8 mouse cellular contexts compared by ENCODE assay signal in the genomic region with DNA sequence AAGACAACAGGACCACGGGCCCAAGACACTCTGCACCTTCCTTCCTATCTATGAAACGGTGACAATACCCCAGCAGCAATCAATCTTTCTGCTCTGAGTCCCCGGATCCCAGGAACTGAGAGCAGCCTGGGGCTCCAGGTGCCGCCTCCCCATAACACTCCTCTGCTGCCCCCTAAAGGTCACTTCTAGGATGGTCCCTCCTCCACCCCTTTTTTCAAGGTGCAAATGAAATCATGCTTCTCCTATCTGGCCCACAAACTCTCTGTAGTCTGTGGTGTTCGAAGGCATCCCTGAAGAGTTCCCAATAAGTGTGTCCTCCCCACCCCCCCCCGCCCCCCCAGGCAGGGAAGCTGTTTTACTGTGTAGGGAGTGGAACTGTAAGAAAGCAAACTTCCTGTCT.
DNase-seq lines count a peak whose midpoint lies in the region; ATAC-seq and TF ChIP-seq lines count a peak whose summit lies in the region.

No protein-coding gene starts in this region.

- H3K4me1 ChIP-seq in midbrain, embryonic 10.5 days, result no peaks in the 10 kb centered on the region; the same call in 1 of the 2 replicates
- no peaks in the 10 kb centered on the region for H3K4me1 ChIP-seq in midbrain, embryonic 16.5 days (ENCODE audit: control insufficient read depth, insufficient read depth, low read length)
- no peaks in the 10 kb centered on the region for H3K4me1 ChIP-seq in forebrain, embryonic 15.5 days
- no peaks in the 10 kb centered on the region for H3K4me1 ChIP-seq in limb, embryonic 14.5 days (ENCODE audit: control insufficient read depth, insufficient read depth, low read length)

- no peak for TF ChIP-seq POLR2A in limb, embryonic 14.5 days (IDR thresholded peaks at IDR 0.05; ENCODE audit: borderline replicate concordance, extremely low read depth, insufficient read depth, insufficient read length)

- no peaks in the 10 kb centered on the region for H3K36me3 ChIP-seq in midbrain, embryonic 10.5 days
- no peaks in the 10 kb centered on the region for H3K36me3 ChIP-seq in midbrain, embryonic 16.5 days (ENCODE audit: control insufficient read depth, insufficient read depth, low read length)
- H3K36me3 ChIP-seq in forebrain, embryonic 15.5 days, result no peaks in the 10 kb centered on the region
- no peaks in the 10 kb centered on the region for H3K36me3 ChIP-seq in limb, embryonic 14.5 days (ENCODE audit: control insufficient read depth, insufficient read depth, low read length)

- DNase-seq in midbrain, embryonic 10.5 days (ENCODE audit: low spot score), result peak; percentile 65
- peak; percentile 78 to 81 for DNase-seq in cerebellum, adult 18-20 months
- peak; percentile 41 to 64 for DNase-seq in kidney, adult 8-10 months
- peak; percentile 76 for DNase-seq in limb, embryonic 14.5 days (ENCODE audit: low spot score)
- peak; percentile 61 for DNase-seq in neural tube, embryonic 10.5 days (ENCODE audit: extremely low spot score, low spot score)
- peak; percentile 30 to 76 for DNase-seq in thymus, postnatal 10 days (ENCODE audit: low spot score in 2 of 2)

- WGBS in midbrain, embryonic 10.5 days, result 10% methylated on average over 6 of the region's 6 CpGs
- WGBS in midbrain, embryonic 16.5 days, result 10% methylated on average over 6 of the region's 6 CpGs
- WGBS in forebrain, embryonic 15.5 days, result 9% methylated on average over 6 of the region's 6 CpGs
- WGBS in limb, embryonic 14.5 days, result 8% methylated on average over 6 of the region's 6 CpGs

- no peak overlapping the region for H3K27ac ChIP-seq in midbrain, embryonic 10.5 days (replicated peaks)
- no peak overlapping the region for H3K27ac ChIP-seq in midbrain, embryonic 16.5 days (ENCODE audit: low read length)
- no peak overlapping the region for H3K27ac ChIP-seq in forebrain, embryonic 15.5 days (replicated peaks)
- H3K27ac ChIP-seq in limb, embryonic 14.5 days (replicated peaks; ENCODE audit: low read depth, low read length), result no peak overlapping the region

- no peak for ATAC-seq in midbrain, embryonic 16.5 days
- peak; percentile 63 for ATAC-seq in forebrain, embryonic 15.5 days (replicated peaks)
- peak; percentile 54; the same call in 1 of the 2 replicates for ATAC-seq in limb, embryonic 14.5 days (ENCODE audit: low FRiP score, low read depth)

- H3K9me3 ChIP-seq in midbrain, embryonic 10.5 days (replicated peaks), result no peaks in the 10 kb centered on the region
- no peaks in the 10 kb centered on the region for H3K9me3 ChIP-seq in midbrain, embryonic 16.5 days (replicated peaks; ENCODE audit: control insufficient read depth, low read length, poor library complexity, severe bottlenecking)
- no peaks in the 10 kb centered on the region for H3K9me3 ChIP-seq in forebrain, embryonic 15.5 days
- no peaks in the 10 kb centered on the region for H3K9me3 ChIP-seq in limb, embryonic 14.5 days (ENCODE audit: control insufficient read depth, low read length)

- H3K9ac ChIP-seq in midbrain, embryonic 16.5 days (ENCODE audit: low read depth, low read length), result no peak overlapping the region
- no peak overlapping the region for H3K9ac ChIP-seq in forebrain, embryonic 15.5 days (replicated peaks)
- H3K9ac ChIP-seq in limb, embryonic 14.5 days (ENCODE audit: low read depth, low read length, severe bottlenecking), result no peak overlapping the region

- no peak overlapping the region for H3K4me2 ChIP-seq in midbrain, embryonic 16.5 days (ENCODE audit: low read length)
- no peak overlapping the region for H3K4me2 ChIP-seq in forebrain, embryonic 15.5 days (replicated peaks)
- no peak overlapping the region for H3K4me2 ChIP-seq in limb, embryonic 14.5 days (replicated peaks; ENCODE audit: low read depth, low read length, severe bottlenecking)

- H3K27me3 ChIP-seq in midbrain, embryonic 10.5 days (ENCODE audit: low read depth, poor library complexity, severe bottlenecking), result no peaks in the 10 kb centered on the region
- no peaks in the 10 kb centered on the region for H3K27me3 ChIP-seq in midbrain, embryonic 16.5 days (ENCODE audit: control insufficient read depth, insufficient read depth, low read depth, low read length)
- H3K27me3 ChIP-seq in forebrain, embryonic 15.5 days, result no peaks in the 10 kb centered on the region
- no peaks in the 10 kb centered on the region for H3K27me3 ChIP-seq in limb, embryonic 14.5 days (ENCODE audit: control insufficient read depth, insufficient read depth, low read length)

- no peak overlapping the region for H3K4me3 ChIP-seq in midbrain, embryonic 10.5 days
- H3K4me3 ChIP-seq in midbrain, embryonic 16.5 days (ENCODE audit: low read depth, low read length), result no peak overlapping the region
- H3K4me3 ChIP-seq in forebrain, embryonic 15.5 days, result no peak overlapping the region
- H3K4me3 ChIP-seq in limb, embryonic 14.5 days (replicated peaks; ENCODE audit: low read length), result no peak overlapping the region
